Mouse (Mus musculus): ENCODE measurements around the gene Rb1. TPM values are rescaled to one million over a fixed set of nuclear protein-coding genes. Genes with fewer than 3 reads are reported as not detected.

Gene Rb1
- total RNA-seq, 2 experiments from 2014 or later: 46.1 to 46.3 TPM

DNA sequence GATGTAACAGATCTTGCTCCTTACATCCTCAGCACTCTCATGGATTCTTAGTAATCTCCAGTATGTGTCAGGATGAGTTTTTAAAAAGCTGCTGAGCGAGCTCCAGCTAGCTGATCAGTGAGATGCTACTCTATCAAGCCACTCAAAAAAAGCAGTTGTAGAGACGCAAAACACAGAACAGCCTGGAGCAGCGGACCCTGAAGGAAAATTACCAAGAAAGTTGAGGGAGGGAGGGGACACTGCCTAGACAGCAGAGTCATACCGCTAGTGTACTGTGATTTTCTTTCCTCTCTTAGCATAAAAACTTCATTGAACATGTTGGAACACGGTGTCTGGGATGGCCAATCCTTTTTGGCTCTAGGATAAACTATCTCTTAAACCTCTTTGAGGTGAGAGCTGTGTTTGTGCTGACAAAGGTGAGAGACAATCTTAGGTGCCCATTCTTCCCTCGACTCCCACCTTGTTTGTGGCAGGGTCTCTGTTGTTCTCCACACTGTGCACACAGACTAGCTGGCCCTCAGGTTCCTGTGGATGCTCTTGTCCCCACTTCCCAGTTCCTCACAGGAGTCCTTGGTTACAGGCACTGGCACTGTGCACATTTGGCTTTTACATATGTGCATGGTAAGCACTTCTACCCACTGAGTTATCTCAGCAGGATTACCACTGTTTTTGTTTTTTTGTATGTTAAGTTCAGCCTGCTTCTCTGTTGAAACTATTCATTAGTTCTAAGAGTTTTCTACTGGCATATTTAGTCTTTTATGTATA is 10.9 kb upstream of the Rb1 start:
- DNase-seq (ENCODE audit: low spot score in 2 of 2): no peak

DNA sequence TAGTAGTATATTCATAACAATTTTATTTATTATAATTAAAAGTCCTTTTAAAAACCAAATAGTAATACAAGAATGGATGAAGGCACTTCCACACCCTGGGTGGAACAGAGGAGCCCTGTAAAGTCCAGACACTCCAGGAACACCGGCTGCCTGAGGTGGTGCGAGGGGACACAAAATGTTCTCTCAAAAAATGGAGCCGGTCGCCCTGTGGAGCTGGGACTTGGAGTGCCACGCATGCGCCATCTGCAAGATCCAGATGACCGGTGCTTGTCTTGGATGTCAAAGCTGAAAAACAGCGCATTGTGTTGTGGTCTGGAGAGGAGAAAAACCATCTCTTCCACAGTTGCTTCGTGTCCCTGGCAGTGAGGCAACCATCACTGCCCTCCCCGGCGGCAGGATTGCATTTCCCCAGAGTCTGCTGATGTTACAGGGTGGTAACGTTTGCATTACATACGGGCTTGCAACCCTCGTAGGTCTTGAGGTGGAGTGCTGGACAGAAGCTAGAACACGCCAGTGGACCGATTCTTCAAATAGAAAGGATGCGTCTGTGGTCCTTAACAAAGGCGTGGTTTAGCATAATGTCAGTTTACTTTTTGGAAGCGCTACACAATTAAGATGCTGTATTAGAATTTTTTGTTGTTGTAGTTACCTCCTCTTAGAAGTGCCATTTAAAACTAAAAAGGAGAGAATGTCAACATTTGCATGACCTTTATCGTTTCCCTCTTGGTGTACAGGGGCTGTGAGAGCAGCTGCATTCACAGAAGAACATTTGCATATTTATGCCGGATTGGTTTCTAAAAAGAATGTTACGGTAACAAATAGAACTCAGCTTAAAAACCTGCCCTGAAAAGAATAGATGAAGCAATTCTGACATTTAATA is 9.5 kb upstream of the Rb1 start:
- DNase-seq (ENCODE audit: low spot score in 2 of 2): no peak

DNA sequence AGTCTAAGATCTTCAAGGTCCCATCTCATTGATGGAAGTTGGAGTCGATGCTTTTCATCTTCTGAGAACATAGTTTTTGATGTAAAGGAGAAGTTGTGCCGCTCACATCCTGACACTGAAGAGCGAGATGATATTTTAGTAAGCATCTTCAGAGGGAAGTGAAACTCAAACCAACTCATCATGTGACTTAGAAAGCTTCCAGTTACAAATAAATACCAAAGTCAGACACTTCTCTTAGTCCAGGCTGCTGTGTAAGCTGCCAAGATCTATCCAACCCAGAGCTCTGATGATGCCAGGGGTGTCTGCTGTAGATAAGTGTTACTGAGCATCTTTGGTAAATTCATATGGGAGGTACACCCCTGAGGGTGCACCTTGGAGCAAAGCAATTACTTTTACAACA is 8.3 kb upstream of the Rb1 start:
- DNase-seq (ENCODE audit: low spot score in 2 of 2): no peak

DNA sequence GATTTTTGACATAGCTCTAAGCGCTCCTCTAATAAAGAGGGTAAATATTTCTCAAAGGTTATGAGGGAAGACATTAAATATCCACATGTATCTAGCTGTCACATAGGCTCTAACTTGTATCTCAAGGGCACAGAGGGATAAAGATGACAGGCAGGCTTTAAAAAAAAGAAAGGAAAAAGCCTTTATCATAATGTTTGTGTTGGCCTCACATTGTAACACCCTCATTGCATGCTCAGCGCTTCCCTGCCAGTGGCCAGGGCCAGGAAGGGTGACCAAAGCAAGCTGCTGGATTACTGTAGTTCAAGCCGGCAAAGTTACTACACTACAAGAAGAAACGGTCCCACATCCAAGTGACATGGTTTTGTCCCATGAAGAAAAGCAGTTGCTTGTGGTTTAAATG is 5.8 kb upstream of the Rb1 start:
- no peak for DNase-seq (ENCODE audit: low spot score in 2 of 2)

DNA sequence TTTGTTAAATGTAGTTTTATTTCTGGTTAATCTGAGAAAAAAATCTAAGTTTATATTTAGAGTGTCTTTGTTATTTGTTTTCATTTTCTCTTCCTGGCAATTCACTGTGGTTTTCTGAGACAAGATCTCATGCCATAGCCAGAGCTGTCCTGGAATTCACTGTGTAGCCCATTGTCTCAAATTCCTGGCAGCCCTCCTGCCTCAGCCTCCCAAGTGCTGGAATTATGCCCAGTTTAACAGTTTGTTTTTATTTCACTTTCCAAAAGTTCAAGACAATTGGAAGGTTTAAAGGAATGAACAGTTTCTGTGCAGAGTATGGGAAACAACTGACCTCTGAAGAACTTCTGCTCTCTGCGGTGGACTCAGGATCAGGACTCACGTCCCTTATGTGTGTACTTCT is 4.2 kb upstream of the Rb1 start:
- DNase-seq (ENCODE audit: low spot score in 2 of 2): no peak

DNA sequence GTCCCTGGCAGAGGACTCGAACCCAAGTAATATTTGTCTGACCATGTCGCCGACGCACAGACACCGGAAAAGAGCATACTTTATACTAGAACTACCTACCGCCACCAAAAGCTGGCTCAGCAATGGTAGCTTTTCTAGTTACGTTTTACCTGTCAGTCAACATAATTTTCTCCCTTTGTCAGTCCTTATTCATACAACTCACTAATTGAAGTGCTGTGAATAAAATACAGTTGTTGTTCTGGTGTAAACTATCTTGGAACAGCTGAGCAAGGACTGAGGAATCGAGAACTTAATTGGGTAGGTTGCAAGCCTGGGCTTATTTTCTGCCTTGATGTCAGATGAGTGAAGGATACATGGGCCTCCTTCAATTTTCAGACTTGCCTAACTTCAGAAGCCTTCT is 889 bp upstream of the Rb1 start:
- no peak for DNase-seq (ENCODE audit: low spot score in 2 of 2)

DNA sequence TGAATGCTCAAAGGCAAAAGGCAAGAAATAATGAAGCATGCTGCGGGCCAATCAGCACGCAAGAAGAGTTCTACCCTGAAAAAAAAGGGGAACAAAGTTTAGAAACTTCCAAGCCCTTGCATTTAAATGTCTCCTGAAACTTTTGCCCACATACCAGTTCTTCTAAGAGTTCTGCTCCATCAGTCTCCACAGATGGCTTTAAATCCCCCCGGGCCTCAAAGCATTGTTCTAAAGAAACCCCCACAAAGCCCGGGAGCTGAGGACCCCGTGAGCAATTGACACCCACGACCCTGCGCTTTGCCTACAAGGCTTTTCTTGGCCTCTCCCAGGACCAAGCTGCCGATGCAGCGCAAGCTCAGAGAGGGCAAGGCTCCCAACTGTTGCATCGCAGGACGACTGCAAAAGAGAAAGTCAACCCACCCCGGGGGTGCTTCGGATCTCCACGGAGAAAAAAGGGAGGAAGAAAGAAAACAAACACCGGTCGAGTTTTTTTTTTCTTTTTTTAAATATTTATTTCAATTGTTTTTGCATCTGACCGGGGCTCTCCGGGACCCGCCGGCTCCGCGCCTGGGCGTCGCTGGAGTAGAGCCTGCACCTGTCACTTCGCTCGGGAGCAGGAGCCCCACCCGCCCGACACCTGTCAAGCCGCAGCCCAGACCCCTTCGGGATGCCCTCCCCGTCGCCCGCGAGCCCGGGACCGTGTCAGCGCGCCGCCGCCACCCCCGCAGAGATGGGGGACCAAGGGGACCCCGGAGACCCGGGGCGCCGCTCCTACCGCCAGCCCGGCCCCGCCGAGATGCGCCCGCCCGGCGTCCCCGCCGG is 777 bp downstream of the Rb1 start:
- DNase-seq (ENCODE audit: low spot score in 2 of 2): peak; percentile 42 to 46

DNA sequence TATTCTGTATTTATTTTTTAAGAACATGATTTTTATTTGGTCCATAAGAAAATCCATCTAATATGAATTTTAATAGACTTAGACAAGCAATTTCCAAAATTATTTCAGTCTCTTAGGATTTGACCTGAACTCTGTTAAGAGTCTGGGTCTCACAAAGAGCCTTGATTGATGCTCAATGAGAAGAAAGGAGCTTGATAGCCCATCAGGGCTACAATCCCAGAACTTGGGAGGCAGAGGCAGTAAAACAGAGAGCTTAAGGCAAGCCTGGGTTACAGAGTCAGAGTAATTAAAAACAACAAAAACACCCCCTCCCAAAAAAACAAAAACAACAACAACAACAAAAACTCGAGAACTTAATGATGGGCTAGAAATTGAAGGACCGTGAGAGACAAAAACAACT is 1.7 kb downstream of the Rb1 start:
- no peak for DNase-seq (ENCODE audit: low spot score in 2 of 2)

DNA sequence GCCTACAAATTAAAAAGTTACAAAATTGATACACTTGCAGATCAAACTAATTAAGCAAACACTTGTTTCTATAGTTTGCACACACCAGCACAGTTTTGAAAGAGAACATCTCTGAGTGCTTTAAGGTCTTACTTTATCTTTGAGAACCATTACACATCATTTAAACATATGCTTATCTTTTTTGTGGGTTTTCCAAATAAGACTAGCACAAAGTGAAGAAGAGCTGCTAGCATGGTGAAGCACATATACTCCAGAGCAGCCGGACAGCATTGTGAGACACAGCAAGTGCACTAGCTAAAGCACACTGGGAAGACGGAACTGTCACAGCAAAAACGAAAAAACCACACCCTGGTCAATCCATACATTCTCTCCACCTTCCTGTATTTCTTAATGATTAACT is 3.5 kb downstream of the Rb1 start:
- DNase-seq (ENCODE audit: low spot score in 2 of 2): no peak

DNA sequence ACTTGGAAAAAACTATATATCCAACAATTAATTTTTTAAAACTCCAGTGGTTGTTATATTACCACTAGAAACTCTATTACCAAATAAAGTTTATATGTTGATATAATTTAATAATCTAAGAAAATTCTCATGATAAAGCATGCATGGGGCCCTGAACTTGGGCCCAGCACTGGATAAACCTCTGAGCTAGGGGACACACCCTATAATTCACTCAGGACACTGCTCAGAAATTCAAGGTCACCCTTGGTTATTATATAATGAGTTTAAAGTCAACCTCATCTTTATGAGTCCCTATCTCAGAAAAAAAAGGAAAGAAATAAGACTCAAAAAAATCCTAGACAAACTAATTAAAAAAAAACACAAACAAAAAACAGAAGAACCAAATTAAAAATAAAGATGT is 8.7 kb downstream of the Rb1 start:
- DNase-seq (ENCODE audit: low spot score in 2 of 2): no peak

DNA sequence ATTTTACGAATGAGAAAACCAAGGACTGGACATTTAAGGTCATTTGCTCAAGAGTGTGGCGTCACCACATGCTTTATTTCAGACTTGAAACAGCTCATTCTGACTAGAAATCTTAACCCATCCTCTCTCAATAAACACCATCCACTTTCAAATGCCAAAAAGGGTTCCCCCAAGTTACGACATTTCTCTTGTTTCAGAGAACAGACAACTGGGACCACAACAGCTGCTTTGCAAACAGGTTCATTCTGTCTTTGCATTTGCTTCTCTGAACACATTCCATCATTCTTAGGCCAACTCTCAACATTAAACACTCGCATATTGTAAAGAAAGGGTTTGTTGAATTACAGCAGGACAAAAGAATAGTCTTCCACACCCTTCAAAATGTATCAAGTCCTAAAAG is 11.8 kb downstream of the Rb1 start:
- DNase-seq (ENCODE audit: low spot score in 2 of 2): no peak

DNA sequence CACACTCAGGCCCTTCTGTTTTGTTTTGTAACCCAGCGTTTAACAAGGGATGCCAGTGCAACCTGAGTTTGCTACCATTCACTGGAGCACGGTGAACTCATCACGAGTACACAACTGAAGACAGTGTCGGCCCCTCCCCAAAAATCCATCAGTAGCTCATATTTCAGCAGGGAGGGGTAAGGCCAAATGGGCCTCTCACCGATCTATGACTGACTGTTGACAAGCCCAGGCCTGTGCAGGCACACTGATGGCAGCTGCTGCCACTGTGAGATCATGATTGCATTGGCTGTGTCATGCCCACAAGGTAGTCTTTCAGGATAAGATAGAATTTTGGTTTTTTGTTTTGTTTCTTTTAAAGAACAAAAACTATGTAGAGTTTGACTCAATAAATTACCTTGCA is 12.2 kb downstream of the Rb1 start:
- no peak for DNase-seq (ENCODE audit: low spot score in 2 of 2)

DNA sequence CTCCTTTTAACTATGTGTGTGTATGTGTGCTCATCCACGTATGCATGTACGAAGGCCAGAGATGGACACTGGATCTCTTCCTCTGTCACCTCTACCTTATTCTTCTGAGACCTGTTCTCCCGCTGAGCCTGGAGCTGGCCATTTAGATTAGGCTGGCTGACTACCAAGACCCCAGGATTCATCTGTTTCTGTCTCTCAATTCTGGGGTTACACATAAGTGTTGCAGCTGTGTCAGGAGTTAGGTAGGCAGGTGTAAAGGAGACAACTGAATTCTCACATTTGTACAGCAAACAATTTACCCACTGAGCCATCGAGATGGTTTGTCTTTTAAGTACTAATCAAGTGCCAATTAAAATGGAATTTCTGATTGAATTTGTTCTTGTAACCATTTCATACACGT is 12.7 kb downstream of the Rb1 start:
- DNase-seq (ENCODE audit: low spot score in 2 of 2): no peak

DNA sequence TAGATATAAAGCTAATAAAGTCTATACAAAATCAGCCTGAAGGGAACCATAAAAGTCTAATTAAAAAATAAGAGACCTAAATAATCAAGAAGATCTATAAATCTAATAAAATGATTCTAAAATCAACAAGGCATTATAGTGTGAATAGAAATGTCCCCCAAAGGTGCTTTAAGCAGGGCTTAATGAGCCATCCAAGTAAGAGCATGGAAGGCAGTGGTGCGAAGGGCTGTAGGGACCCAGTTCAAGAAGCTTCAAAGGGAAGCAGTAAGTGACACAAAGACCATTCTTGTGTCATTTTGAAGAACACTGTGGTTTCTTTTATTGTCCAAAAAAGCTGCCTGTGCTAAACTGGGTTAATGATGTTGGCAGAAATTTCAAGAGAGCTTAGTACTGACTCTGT is 18.1 kb downstream of the Rb1 start:
- no peak for DNase-seq (ENCODE audit: low spot score in 2 of 2)

DNA sequence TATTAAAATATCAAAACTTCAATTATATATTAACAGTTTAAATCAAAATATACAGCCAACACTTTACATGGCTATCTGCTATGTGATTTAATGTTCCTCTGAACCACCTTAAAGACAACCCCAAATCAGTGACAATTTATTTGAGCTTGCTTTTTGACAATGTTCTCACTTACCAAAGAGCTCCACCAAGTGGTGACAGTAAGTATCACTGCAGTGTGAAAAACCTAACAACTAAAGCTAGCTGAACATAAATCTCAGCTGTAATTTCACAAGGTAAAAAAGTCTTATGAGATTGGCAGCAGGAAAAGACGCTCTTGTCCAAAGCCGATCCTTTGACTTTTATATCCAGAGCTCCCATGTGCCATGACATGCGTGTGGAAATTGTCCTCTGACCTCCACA is 22.4 kb downstream of the Rb1 start:
- DNase-seq (ENCODE audit: low spot score in 2 of 2): no peak

DNA sequence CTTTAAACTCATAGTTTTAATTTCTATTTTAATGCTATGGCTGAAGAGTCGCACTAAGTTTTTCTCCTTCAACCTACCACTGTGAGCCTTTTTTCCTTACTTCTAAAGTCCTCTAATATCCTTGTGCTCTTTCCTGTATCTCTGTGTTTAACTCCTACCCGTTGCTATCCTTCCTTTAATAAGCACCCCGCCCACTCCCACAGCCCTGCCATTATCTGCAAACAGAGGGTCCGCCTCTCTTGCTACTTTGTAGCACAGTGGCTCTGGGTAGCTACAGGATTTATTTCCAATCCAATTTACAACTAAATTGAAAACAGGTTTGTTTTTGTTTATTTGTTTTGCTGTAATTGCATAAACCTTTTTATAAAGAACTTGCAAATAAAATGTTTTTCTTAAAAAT is 23.8 kb downstream of the Rb1 start:
- no peak for DNase-seq (ENCODE audit: low spot score in 2 of 2)

DNA sequence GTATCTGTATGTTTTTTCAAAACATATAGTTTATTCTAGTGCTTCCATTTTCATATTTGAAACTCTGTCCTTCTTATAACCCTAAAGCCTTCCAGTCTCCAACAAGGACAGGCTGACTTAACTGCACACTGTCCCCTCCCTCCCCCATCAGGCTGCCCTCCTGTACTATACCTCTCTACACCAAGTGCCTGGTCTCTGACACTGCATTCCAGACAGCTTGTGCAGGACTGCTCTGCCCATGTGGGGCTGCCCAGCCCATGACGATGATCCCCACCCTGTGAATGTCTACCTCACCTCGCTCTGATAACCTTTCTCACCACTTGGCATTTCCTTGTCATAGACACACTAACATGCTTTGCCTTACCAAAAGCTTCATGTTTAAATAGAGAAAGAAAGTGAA is 30.1 kb downstream of the Rb1 start:
- no peak for DNase-seq (ENCODE audit: low spot score in 2 of 2)

DNA sequence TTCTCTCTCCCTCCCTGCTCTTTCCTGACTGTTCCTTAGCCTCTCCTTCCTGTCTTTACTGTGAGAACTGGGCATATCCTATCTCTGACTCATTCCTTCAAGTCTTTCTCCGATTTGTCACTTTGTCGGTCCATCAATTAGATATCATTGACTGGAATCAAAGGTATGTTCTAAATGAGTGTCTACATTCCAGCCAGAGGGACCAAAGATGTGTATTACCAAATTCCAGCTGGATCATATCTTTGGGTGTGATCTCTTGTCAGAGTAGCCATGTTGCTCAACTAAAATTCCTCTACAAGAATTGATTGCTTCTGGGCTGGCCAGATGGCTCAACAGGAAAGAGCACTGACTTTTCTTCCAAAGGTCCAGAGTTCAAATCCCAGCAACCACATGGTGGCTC is 32.0 kb downstream of the Rb1 start:
- no peak for DNase-seq (ENCODE audit: low spot score in 2 of 2)

DNA sequence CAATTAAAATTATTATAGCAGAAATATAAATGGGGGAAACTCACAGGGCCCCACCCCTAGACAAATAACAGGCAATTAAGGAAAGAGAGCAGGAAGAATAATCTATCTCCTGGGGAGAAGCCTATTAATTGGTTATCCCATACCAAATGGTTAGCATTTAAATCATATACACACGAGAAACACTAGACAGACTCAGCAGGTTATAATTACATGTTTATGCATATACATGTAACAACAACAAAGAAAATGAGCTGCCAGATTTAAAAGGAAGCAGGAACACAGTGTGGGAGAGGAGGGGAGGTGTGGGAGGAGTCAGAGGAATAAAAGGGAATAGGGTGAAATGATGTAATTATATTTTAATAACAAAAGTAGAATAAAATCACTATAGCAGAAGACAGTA is 33.2 kb downstream of the Rb1 start:
- no peak for DNase-seq (ENCODE audit: low spot score in 2 of 2)

DNA sequence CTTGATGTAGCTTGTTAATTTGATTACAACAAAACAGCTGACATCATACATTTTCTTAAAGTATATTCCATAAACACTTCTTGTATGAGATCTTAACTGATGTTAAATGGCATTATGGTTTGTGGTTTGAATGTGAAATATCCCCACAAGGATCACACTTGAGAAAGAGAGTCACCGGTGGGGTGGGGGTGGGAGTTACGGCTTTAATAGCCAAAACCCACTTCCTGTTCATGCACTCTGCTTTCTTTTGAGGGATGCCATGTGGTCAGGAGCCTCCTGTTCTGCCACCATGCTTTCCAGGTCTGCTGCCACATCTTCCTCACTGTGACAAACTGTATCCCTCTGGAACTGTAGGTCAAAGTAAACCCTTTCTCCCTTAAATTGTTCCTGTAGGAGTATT is 35.7 kb downstream of the Rb1 start:
- no peak for DNase-seq (ENCODE audit: low spot score in 2 of 2)

DNA sequence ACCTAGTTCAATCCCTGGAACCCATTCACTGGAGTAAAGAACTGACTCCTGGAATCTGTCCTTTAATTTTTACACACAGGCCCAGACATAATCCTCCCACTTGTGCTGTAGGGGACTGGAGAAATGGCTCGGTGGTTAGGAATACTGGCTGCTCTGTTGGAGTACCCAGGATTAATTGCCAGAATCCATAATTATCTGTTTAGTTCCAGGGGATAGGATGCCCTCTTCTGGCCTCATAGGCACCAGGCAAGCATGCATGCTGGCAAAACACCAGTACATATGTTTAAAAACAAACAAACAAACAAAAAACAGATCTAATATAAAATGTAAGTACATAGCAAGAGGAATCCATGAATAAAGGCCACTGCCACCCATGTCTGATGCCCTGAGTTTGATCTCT is 44.6 kb downstream of the Rb1 start:
- no peak for DNase-seq (ENCODE audit: low spot score in 2 of 2)

DNA sequence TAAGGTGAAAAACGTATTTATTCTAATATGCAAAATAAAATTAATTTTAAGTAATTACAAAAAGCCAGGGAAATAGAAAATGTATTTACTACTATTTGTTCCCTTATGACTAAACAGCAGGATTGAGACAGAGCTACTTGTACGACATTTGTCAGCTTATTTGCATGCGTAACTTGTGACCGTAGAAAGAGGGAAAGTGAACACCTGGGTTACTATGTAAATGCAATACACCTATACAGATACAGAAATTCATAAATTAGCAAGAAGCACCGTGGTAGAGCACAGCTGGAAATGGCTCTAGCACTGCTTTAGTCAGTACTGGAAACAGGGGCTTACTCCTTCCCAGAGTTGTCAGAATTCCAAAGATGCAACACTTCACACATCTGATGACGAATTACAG is 46.5 kb downstream of the Rb1 start:
- DNase-seq (ENCODE audit: low spot score in 2 of 2): no peak

Measured in gastrocnemius, postnatal 4 days (tissue).